Mouse (Mus musculus) intestine, embryonic 15.5 days (tissue): ENCODE measurements around the gene Tsnaxip1. TPM values are rescaled to one million over a fixed set of nuclear protein-coding genes. Genes with fewer than 3 reads are reported as not detected.

Source experiments
- ATAC-seq: fragments of 200-750 bp; cut with Nextera tagmentation; 2 replicates; pipeline ENCODE4 v1.8.0; 2017; ENCODE audit warnings: moderate TSS enrichment, moderate library complexity
- H3K27ac ChIP-seq: fragments of 300-500 bp; sonication (generic); 2 replicates; pipeline ENCODE4 v1.5.1; 2015; ENCODE audit warnings: mild to moderate bottlenecking, inconsistent platforms
- H3K27me3 ChIP-seq: fragments of 300-500 bp; sonication (generic); replicated peaks from 2 replicates; pipeline ENCODE4 v1.6.1; 2015; ENCODE audit warnings: inconsistent platforms
- H3K36me3 ChIP-seq: fragments of 300-500 bp; sonication (generic); 2 replicates; pipeline ENCODE4 v1.6.1; 2015; ENCODE audit warnings: inconsistent platforms
- H3K4me1 ChIP-seq: fragments of 300-500 bp; sonication (generic); replicated peaks from 2 replicates; pipeline ENCODE4 v1.6.1; 2015; ENCODE audit warnings: inconsistent platforms
- H3K4me2 ChIP-seq: fragments of 300-500 bp; sonication (generic); replicated peaks from 2 replicates; pipeline ENCODE4 v1.6.1; 2015; ENCODE audit warnings: mild to moderate bottlenecking, inconsistent platforms
- H3K4me3 ChIP-seq: fragments of 300-500 bp; sonication (generic); replicated peaks from 2 replicates; pipeline ENCODE4 v1.5.1; 2015; ENCODE audit warnings: inconsistent platforms
- H3K9ac ChIP-seq: fragments of 300-500 bp; sonication (generic); 2 replicates; pipeline ENCODE4 v1.6.1; 2015; ENCODE audit warnings: inconsistent platforms
- H3K9me3 ChIP-seq: fragments of 300-500 bp; sonication (generic); 2 replicates; pipeline ENCODE4 v1.6.1; 2016; ENCODE audit warnings: inconsistent platforms
- WGBS: fragments of 180-500 bp; shearing (Covaris S2); methylation state at CpG from one replicate; pipeline ENCODE4 v1.1.7; 2015; 5-methylcytosine and 5-hydroxymethylcytosine counted together
- polyA plus RNA-seq: library from polyadenylated mRNA; unstranded; fragments of >200 nt; fragmentation: Nextera tagmentation; extraction: Ambion mirVana; gene quantifications from 2 replicates; pipeline ENCODE4 v1.2.1, GENCODE M21; 2015

Tsnaxip1 gene
- polyA plus RNA-seq, 1 experiment from 2014 or later, result not detected

DNA sequence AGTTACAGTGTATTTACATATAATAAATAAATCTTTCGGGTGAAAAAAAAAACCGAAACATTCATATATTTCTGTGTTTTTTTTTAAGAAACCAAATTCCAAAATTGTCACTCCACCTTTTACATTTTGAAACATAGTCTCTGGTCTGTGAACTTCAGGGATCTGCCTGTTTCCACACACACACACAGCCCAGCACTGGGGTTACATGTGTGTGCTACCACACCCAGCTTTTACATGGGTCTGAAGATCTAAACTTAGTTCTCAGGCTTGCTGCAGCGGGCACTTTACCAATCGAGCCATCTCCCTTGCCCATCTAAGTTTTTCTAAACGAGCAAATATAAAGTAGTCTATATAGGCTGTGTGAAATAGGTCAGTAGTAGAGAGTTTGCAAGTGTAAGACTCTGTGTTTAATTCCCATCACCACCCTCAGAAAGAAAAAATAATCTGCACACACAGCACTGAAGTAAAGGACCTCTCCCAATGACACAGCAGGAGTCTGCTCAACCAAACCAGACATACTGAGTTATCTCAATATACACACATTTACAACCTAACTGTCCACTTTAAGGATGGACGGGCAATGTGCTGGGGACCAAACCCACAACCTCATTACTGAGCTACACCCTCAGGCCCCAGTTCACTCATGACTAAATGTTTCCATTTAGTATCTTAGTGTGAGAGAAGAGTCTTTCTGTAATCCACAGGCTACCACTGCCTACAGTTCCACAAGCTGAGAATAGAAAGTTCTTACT, 26.2 kb upstream of the Tsnaxip1 start:
- Histone ChIP-seq H3K4me1 (peaks cover 11% of the 10 kb centered on the region), H3K9me3 (no peaks in the 10 kb centered on the region), H3K4me3 (no peak overlapping the region), H3K4me2 (no peak overlapping the region), H3K27ac (no peak overlapping the region), H3K36me3 (peaks cover 6% of the 10 kb centered on the region; the same call in 1 of the 2 replicates), H3K27me3 (no peaks in the 10 kb centered on the region), H3K9ac (no peak overlapping the region)
- 87% methylated on average over 6 of the region's 6 CpGs for WGBS
- peak; percentile 62; the same call in 1 of the 2 replicates for ATAC-seq

DNA sequence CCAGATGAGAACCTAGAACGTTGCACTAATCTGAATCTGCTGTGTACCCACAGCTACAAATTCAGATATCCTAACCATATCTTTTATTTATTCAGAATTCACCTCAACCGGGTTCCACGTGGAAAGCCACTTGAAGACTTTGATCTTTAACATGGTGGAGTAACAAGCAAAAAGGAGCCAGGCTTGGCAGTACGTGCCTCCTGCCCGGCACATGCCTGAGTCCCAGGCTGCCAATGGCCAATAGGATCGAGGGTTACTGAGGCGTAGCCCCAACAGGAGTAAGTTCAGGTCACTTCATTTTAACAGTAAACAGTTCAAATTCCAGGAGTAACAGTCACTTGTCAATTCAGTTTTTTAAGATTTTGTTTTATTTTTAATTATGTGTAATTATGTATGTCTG, 22.7 kb upstream of the Tsnaxip1 start:
- H3K27me3 ChIP-seq, result no peaks in the 10 kb centered on the region
- WGBS, result 93% methylated on average over 7 of the region's 7 CpGs
- peaks cover 10% of the 10 kb centered on the region for H3K36me3 ChIP-seq
- no peak for ATAC-seq
- H3K4me1 ChIP-seq, result no peaks in the 10 kb centered on the region
- no peak overlapping the region for H3K9ac ChIP-seq
- H3K4me3 ChIP-seq, result no peak overlapping the region
- H3K4me2 ChIP-seq, result no peak overlapping the region
- H3K27ac ChIP-seq, result no peak overlapping the region
- H3K9me3 ChIP-seq, result no peaks in the 10 kb centered on the region

DNA sequence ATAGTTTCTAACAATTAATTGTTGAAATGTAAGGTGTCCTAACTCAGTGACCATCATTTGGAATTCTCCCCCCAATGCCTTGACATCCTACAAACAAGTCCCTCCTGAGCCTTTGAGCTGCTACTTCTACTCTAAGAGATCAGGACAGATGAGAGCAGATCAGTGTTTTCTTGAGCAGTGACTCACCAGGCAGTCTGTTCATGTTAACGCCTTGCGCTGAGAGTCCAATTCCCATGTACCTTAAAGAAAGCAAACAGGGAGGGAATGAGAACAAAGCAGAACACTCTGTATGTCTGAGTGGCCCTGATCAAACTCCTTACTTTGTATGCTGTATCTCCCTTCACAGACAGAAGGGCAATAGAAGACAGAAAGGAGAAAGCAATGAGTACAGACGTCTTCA, 22.2 kb upstream of the Tsnaxip1 start:
- peaks cover 10% of the 10 kb centered on the region for H3K36me3 ChIP-seq
- H3K4me1 ChIP-seq, result no peaks in the 10 kb centered on the region
- ATAC-seq, result no peak
- no peaks in the 10 kb centered on the region for H3K27me3 ChIP-seq
- no peak overlapping the region for H3K4me2 ChIP-seq
- 78% methylated on average over 3 of the region's 3 CpGs for WGBS
- H3K4me3 ChIP-seq, result no peak overlapping the region
- H3K9me3 ChIP-seq, result no peaks in the 10 kb centered on the region
- no peak overlapping the region for H3K27ac ChIP-seq
- H3K9ac ChIP-seq, result no peak overlapping the region

DNA sequence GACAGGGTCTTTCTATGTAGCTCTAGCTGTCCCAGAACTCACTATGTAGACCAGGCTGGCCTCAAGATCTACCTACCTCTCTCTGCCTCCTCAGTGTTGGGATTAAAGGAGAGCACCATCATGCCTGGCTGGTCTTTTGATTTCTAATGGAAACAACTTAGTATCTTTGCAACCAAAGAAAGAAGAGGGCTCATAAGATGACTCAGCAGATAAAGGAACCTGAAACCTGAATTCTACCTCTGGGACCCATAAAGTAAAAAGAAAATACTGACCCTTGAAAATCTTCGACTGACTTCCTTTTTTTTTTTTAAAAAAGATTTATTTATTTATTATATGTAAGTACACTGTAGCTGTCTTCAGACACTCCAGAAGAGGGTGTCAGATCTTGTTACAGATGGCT, 21.6 kb upstream of the Tsnaxip1 start:
- WGBS, result 76% methylated on average over 1 of the region's 1 CpGs
- Histone ChIP-seq H3K9me3 (no peaks in the 10 kb centered on the region), H3K27ac (no peak overlapping the region)

GRCm38 (mm10) chr8:105807766-105808165, 19.8 kb upstream of the Tsnaxip1 start:
- Histone ChIP-seq H3K4me3 (no peak overlapping the region), H3K27ac (no peak overlapping the region), H3K27me3 (no peaks in the 10 kb centered on the region), H3K9ac (no peak overlapping the region), H3K4me1 (no peaks in the 10 kb centered on the region), H3K4me2 (no peak overlapping the region), H3K36me3 (peaks cover 10% of the 10 kb centered on the region), H3K9me3 (no peaks in the 10 kb centered on the region)
- 83% methylated on average over 5 of the region's 5 CpGs for WGBS
- ATAC-seq, result no peak

More for the DNA sequence above, 21.6 kb upstream of the Tsnaxip1 start:
- no peaks in the 10 kb centered on the region for H3K4me1 ChIP-seq
- no peak for ATAC-seq
- H3K27me3 ChIP-seq, result no peaks in the 10 kb centered on the region
- H3K36me3 ChIP-seq, result peaks cover 10% of the 10 kb centered on the region
- no peak overlapping the region for H3K4me2 ChIP-seq
- H3K4me3 ChIP-seq, result no peak overlapping the region
- H3K9ac ChIP-seq, result no peak overlapping the region

DNA sequence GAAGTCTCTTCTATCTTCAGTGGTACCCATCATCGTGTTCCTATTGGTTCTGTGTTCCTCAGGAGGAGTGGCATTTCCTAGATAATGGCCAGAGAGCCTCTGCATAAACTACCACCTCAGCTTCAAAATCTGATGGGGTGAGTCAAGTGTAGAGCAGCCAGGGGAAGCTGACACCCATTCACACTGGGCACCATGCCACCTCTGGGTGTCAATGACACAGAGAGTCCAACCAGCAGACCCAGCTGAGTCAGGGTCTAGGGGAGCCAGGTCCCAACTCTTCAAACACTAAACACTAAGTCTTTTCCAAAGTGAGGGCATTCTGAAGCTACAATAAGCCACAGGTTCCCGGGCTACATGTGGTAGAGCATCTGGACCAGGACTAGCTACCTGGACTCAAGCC, 19.1 kb upstream of the Tsnaxip1 start:
- Histone ChIP-seq H3K9me3 (no peaks in the 10 kb centered on the region), H3K27me3 (no peaks in the 10 kb centered on the region), H3K9ac (no peak overlapping the region), H3K27ac (no peak overlapping the region), H3K36me3 (peaks cover 10% of the 10 kb centered on the region), H3K4me1 (no peaks in the 10 kb centered on the region), H3K4me2 (no peak overlapping the region), H3K4me3 (no peak overlapping the region)
- WGBS, result 93% methylated on average over 2 of the region's 2 CpGs
- no peak for ATAC-seq

DNA sequence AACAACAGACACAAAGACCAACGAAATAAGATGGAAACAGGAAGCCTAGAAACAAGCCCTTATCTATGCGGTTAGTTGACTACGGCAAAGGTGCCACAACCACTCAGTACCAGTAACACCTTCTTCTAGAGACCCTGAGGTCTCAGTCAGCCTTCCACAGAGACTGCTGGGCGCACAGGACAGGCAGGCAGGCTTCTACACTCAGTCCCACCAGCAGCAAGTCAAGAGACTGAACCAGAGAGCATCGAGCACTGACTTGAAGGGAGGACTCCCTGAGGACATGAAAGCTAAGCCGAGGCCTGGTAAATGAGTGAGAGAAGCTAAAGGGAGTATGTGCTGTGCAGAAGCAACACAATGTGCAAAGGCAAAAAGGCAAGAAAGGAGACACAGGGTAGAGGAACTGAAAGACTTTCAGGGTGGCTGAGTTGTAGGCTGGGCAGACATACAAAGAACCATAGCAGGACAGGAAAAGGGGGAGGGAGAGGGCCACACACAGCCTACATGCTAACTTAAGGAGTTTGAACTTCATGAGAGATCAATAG, 17.2 kb upstream of the Tsnaxip1 start:
- Histone ChIP-seq H3K9me3 (no peaks in the 10 kb centered on the region), H3K9ac (no peak overlapping the region), H3K4me2 (no peak overlapping the region), H3K4me3 (no peak overlapping the region), H3K27ac (no peak overlapping the region), H3K36me3 (peaks cover 4% of the 10 kb centered on the region), H3K27me3 (no peaks in the 10 kb centered on the region), H3K4me1 (no peaks in the 10 kb centered on the region)
- WGBS, result 88% methylated on average over 6 of the region's 6 CpGs
- ATAC-seq, result no peak

DNA sequence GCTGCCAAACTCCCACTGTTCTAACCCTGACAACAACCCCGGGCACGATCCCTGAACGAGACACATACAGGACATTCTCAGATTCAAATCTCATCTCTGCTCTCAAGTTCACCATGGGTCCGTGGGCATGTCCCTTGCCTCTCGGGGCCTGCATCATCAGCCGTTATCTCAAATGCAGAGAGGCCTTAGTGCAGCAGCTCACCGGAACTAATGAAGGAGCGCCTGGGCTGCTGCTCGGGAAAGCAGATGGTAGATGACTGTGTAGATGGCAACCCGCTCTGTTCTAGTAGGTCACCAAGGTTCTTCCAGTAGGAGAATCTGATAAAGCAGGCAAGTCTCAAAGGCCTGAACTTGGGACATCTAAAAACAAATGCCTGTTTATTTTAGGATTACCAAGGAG, 16.5 kb upstream of the Tsnaxip1 start:
- Histone ChIP-seq H3K36me3 (peaks cover 4% of the 10 kb centered on the region; the same call in 1 of the 2 replicates), H3K27ac (no peak overlapping the region), H3K4me2 (no peak overlapping the region), H3K9ac (no peak overlapping the region), H3K27me3 (no peaks in the 10 kb centered on the region), H3K4me1 (no peaks in the 10 kb centered on the region), H3K9me3 (no peaks in the 10 kb centered on the region), H3K4me3 (no peak overlapping the region)
- no peak for ATAC-seq
- 90% methylated on average over 10 of the region's 10 CpGs for WGBS

DNA sequence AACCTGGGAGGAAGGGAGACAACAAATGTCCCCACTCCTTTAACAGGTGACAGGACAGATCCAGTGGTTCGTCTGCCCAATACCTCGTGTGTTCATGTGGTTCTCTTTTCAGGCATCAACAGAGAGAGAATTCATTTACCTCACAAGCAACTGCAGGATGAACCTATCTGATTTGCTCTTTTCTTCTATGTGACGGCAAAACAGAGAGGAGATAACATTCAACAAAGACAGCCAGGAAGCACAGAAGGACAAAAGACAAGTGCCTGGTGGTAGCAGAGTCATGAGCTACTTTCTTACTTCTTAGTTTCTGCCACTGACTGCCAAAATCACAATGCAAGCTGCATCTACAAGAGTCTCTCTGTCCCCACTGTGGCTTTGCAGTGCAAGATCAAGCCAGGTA, 16.0 kb upstream of the Tsnaxip1 start:
- ATAC-seq, result no peak
- no peaks in the 10 kb centered on the region for H3K27me3 ChIP-seq
- H3K4me1 ChIP-seq, result no peaks in the 10 kb centered on the region
- H3K9me3 ChIP-seq, result no peaks in the 10 kb centered on the region
- H3K9ac ChIP-seq, result no peak overlapping the region
- no peak overlapping the region for H3K4me2 ChIP-seq
- peaks cover 4% of the 10 kb centered on the region; the same call in 1 of the 2 replicates for H3K36me3 ChIP-seq
- H3K27ac ChIP-seq, result no peak overlapping the region
- WGBS, result 75% methylated on average over 3 of the region's 3 CpGs
- no peak overlapping the region for H3K4me3 ChIP-seq

DNA sequence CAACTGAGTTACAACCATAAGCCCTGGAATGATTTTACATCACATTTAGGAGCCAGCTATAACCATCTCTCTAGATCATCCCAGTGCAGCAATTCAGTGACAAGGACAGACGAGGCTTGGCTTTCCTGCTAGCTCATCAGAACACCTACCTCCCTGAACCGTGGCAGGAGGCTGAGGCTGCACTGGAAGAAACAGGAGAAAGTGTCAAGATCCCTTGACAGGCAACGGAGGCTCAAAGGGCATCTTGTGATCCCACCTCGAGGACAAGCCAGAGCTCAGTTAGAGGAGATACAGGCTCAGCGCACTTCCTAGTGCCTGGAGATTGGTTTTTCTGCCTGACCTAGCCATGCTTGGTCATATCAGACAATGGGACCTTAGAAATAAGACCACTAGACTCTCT, 15.0 kb upstream of the Tsnaxip1 start:
- H3K27ac ChIP-seq, result no peak overlapping the region
- H3K9me3 ChIP-seq, result no peaks in the 10 kb centered on the region
- peaks cover 4% of the 10 kb centered on the region; the same call in 1 of the 2 replicates for H3K36me3 ChIP-seq
- no peak overlapping the region for H3K4me2 ChIP-seq
- WGBS, result 88% methylated on average over 5 of the region's 5 CpGs
- ATAC-seq, result no peak
- H3K4me3 ChIP-seq, result no peak overlapping the region
- H3K27me3 ChIP-seq, result no peaks in the 10 kb centered on the region
- H3K4me1 ChIP-seq, result no peaks in the 10 kb centered on the region
- H3K9ac ChIP-seq, result no peak overlapping the region

- 94% methylated on average over 6 of the region's 6 CpGs for WGBS
- ATAC-seq, result no peak
- H3K4me2 ChIP-seq, result no peak overlapping the region
These were observed 14.3 kb upstream of the Tsnaxip1 start for GRCm38 (mm10) chr8:105813241-105813640.

GRCm38 (mm10) chr8:105819659-105820058, 7.9 kb upstream of the Tsnaxip1 start:
- H3K9me3 ChIP-seq, result no peaks in the 10 kb centered on the region
- H3K27ac ChIP-seq, result no peak overlapping the region
- no peaks in the 10 kb centered on the region for H3K4me1 ChIP-seq
- 90% methylated on average over 3 of the region's 3 CpGs for WGBS
- H3K4me3 ChIP-seq, result no peak overlapping the region
- ATAC-seq, result no peak
- no peaks in the 10 kb centered on the region for H3K27me3 ChIP-seq
- H3K36me3 ChIP-seq, result peaks cover 17% of the 10 kb centered on the region
- no peak overlapping the region for H3K9ac ChIP-seq
- no peak overlapping the region for H3K4me2 ChIP-seq

More at GRCm38 (mm10) chr8:105813241-105813640, 14.3 kb upstream of the Tsnaxip1 start:
- peaks cover 4% of the 10 kb centered on the region; the same call in 1 of the 2 replicates for H3K36me3 ChIP-seq
- no peak overlapping the region for H3K9ac ChIP-seq
- no peak overlapping the region for H3K4me3 ChIP-seq
- H3K4me1 ChIP-seq, result no peaks in the 10 kb centered on the region
- no peaks in the 10 kb centered on the region for H3K9me3 ChIP-seq
- H3K27ac ChIP-seq, result no peak overlapping the region
- H3K27me3 ChIP-seq, result no peaks in the 10 kb centered on the region

GRCm38 (mm10) chr8:105820925-105821324, 6.6 kb upstream of the Tsnaxip1 start:
- peak; percentile 89 for ATAC-seq
- Histone ChIP-seq H3K4me1 (peaks cover 6% of the 10 kb centered on the region; the same call in 1 of the 2 replicates), H3K9me3 (no peaks in the 10 kb centered on the region), H3K27ac (no peak overlapping the region), H3K36me3 (peaks cover 17% of the 10 kb centered on the region), H3K4me2 (no peak overlapping the region), H3K27me3 (no peaks in the 10 kb centered on the region), H3K9ac (no peak overlapping the region), H3K4me3 (no peak overlapping the region)
- WGBS, result 92% methylated on average over 1 of the region's 1 CpGs
